Mouse (Mus musculus) 3134 (cell line): Measurements from ENCODE around the gene Ppl.

ENCODE experiments used
- DNase-seq: peaks from one replicate; pipeline ENCODE4 v3.0.0-alpha.2; 2011; ENCODE audit warnings: low spot score; ENCODE audit not compliant: insufficient read length; ENCODE audit errors: extremely low read depth

The Ppl gene

GRCm38 (mm10) chr16:5130196-5130595, 2.0 kb downstream of the Ppl start:
- DNase-seq: no peak

- no peak for DNase-seq
These were observed 8.7 kb downstream of the Ppl start for GRCm38 (mm10) chr16:5123476-5123875.

- no peak for DNase-seq
These were observed 12.4 kb downstream of the Ppl start for GRCm38 (mm10) chr16:5119845-5120244.

GRCm38 (mm10) chr16:5119385-5119784, 12.8 kb downstream of the Ppl start:
- peak; percentile 55 for DNase-seq

GRCm38 (mm10) chr16:5113582-5113981, 18.6 kb downstream of the Ppl start:
- DNase-seq: no peak

GRCm38 (mm10) chr16:5113002-5113550, 19.1 kb downstream of the Ppl start:
- DNase-seq: no peak

- DNase-seq: no peak
These were observed 21.2 kb downstream of the Ppl start for GRCm38 (mm10) chr16:5111021-5111420.

GRCm38 (mm10) chr16:5109877-5110276, 22.3 kb downstream of the Ppl start:
- no peak for DNase-seq

- no peak for DNase-seq
These were observed 31.2 kb downstream of the Ppl start for GRCm38 (mm10) chr16:5101000-5101399.

GRCm38 (mm10) chr16:5096504-5096903, 35.7 kb downstream of the Ppl start:
- DNase-seq: no peak

- no peak for DNase-seq
These were observed 38.9 kb downstream of the Ppl start for GRCm38 (mm10) chr16:5093285-5093684.

GRCm38 (mm10) chr16:5089021-5089420, 43.2 kb downstream of the Ppl start:
- DNase-seq: no peak

- DNase-seq: no peak
These were observed 46.0 kb downstream of the Ppl start for GRCm38 (mm10) chr16:5086179-5086578.

- DNase-seq: peak; percentile 47
These were observed 47.0 kb downstream of the Ppl start for GRCm38 (mm10) chr16:5085196-5085595.

GRCm38 (mm10) chr16:5074341-5074740, 57.9 kb downstream of the Ppl start:
- DNase-seq: peak; percentile 45

GRCm38 (mm10) chr16:5071974-5072373, 60.2 kb downstream of the Ppl start:
- DNase-seq: no peak

GRCm38 (mm10) chr16:5070321-5070720, 61.9 kb downstream of the Ppl start:
- no peak for DNase-seq

GRCm38 (mm10) chr16:5063472-5063871, 68.7 kb downstream of the Ppl start:
- no peak for DNase-seq

GRCm38 (mm10) chr16:5058114-5058513, 74.1 kb downstream of the Ppl start:
- peak; percentile 18 for DNase-seq

GRCm38 (mm10) chr16:5050251-5051110, 81.7 kb downstream of the Ppl start:
- peak; percentile 62 for DNase-seq

GRCm38 (mm10) chr16:5049774-5050234, 82.4 kb downstream of the Ppl start, which contains the start of the genes Glyr1 and Ubn1:
Gene Glyr1 (minus strand): TSS chr16:5049863.
Gene Ubn1 (plus strand): TSS chr16:5050057.
- peak; percentile 100 for DNase-seq

GRCm38 (mm10) chr16:5049182-5049773, 82.9 kb downstream of the Ppl start:
- DNase-seq: no peak
